Mouse (Mus musculus) stomach, embryonic 14.5 days (tissue): Measurements from ENCODE around the gene Mgl2. TPM values are rescaled to one million over a fixed set of nuclear protein-coding genes. Genes with fewer than 3 reads are reported as not detected.

Source experiments
- ATAC-seq: fragments of 200-750 bp; cut with Nextera tagmentation; 2 replicates; pipeline ENCODE4 v1.8.0; 2017; ENCODE audit warnings: low read depth, moderate TSS enrichment; ENCODE audit not compliant: insufficient number of reproducible peaks, insufficient read depth, low FRiP score
- H3K27ac ChIP-seq: fragments of 300-500 bp; sonication (generic); 2 replicates; pipeline ENCODE4 v1.5.1; 2014; ENCODE audit warnings: mild to moderate bottlenecking, low read length, moderate library complexity, mixed read lengths
- H3K27me3 ChIP-seq: fragments of 300-500 bp; sonication (generic); 2 replicates; pipeline ENCODE4 v1.6.1; 2014; ENCODE audit warnings: low read length, control low read depth, mixed read lengths; ENCODE audit not compliant: control insufficient read depth, insufficient read depth
- H3K36me3 ChIP-seq: fragments of 300-500 bp; sonication (generic); 2 replicates; pipeline ENCODE4 v1.6.1; 2014; ENCODE audit warnings: mild to moderate bottlenecking, control low read depth, low read length, moderate library complexity, mixed read lengths; ENCODE audit not compliant: control insufficient read depth, insufficient read depth
- H3K4me1 ChIP-seq: fragments of 300-500 bp; sonication (generic); 2 replicates; pipeline ENCODE4 v1.6.1; 2014; ENCODE audit warnings: low read length, control low read depth, mixed read lengths; ENCODE audit not compliant: control insufficient read depth, insufficient read depth
- H3K4me2 ChIP-seq: fragments of 300-500 bp; sonication (generic); replicated peaks from 2 replicates; pipeline ENCODE4 v1.6.1; 2014; ENCODE audit warnings: low read depth, low read length, control low read depth
- H3K4me3 ChIP-seq: fragments of 300-500 bp; sonication (generic); 2 replicates; pipeline ENCODE4 v1.5.1; 2014; ENCODE audit warnings: low read depth, low read length, control low read depth
- H3K9ac ChIP-seq: fragments of 300-500 bp; sonication (generic); replicated peaks from 2 replicates; pipeline ENCODE4 v1.6.1; 2014; ENCODE audit warnings: low read depth, mild to moderate bottlenecking, control low read depth, low read length, moderate library complexity, mixed read lengths
- H3K9me3 ChIP-seq: fragments of 300-500 bp; sonication (generic); 2 replicates; pipeline ENCODE4 v1.6.1; 2016; ENCODE audit warnings: low read depth, low read length, control low read depth; ENCODE audit not compliant: control insufficient read depth
- WGBS: fragments of 180-500 bp; shearing (Covaris S2); extraction: QIAGEN DNeasy Blood & Tissue Kit; methylation state at CpG from one replicate; pipeline ENCODE4 v1.1.7; 2014; 5-methylcytosine and 5-hydroxymethylcytosine counted together
- polyA plus RNA-seq: library from polyadenylated mRNA; unstranded; fragments of >200 nt; fragmentation: Nextera tagmentation; extraction: Ambion mirVana; gene quantifications from 2 replicates; pipeline ENCODE4 v1.2.1, GENCODE M21; 2014

The Mgl2 gene
- polyA plus RNA-seq, 1 experiment from 2014 or later, result 0.29 TPM

GRCm38 (mm10) chr11:70177647-70178046 is 47.5 kb downstream of the Mgl2 start:
- ATAC-seq, result no peak
- no peak overlapping the region for H3K27ac ChIP-seq
- 73% methylated on average over 8 of the region's 8 CpGs for WGBS

GRCm38 (mm10) chr11:70178311-70178710 is 48.2 kb downstream of the Mgl2 start:
- H3K4me3 ChIP-seq, result no peak overlapping the region
- H3K9me3 ChIP-seq, result no peaks in the 10 kb centered on the region
- no peak overlapping the region for H3K27ac ChIP-seq
- no peak overlapping the region for H3K4me2 ChIP-seq
- H3K27me3 ChIP-seq, result no peaks in the 10 kb centered on the region
- ATAC-seq, result no peak
- 82% methylated on average over 11 of the region's 11 CpGs for WGBS
- no peaks in the 10 kb centered on the region for H3K4me1 ChIP-seq
- no peaks in the 10 kb centered on the region for H3K36me3 ChIP-seq
- H3K9ac ChIP-seq, result no peak overlapping the region

More at GRCm38 (mm10) chr11:70177647-70178046, 47.5 kb downstream of the Mgl2 start:
- Histone ChIP-seq H3K4me3 (no peak overlapping the region), H3K4me2 (no peak overlapping the region), H3K27me3 (no peaks in the 10 kb centered on the region), H3K9me3 (no peaks in the 10 kb centered on the region), H3K4me1 (no peaks in the 10 kb centered on the region), H3K36me3 (no peaks in the 10 kb centered on the region), H3K9ac (no peak overlapping the region)

GRCm38 (mm10) chr11:70178756-70179155 is 48.6 kb downstream of the Mgl2 start:
- no peak overlapping the region for H3K4me3 ChIP-seq
- H3K9ac ChIP-seq, result no peak overlapping the region
- H3K4me2 ChIP-seq, result no peak overlapping the region
- WGBS, result 73% methylated on average over 11 of the region's 11 CpGs
- H3K27ac ChIP-seq, result no peak overlapping the region
- H3K36me3 ChIP-seq, result no peaks in the 10 kb centered on the region
- no peaks in the 10 kb centered on the region for H3K4me1 ChIP-seq
- ATAC-seq, result no peak
- H3K9me3 ChIP-seq, result no peaks in the 10 kb centered on the region
- H3K27me3 ChIP-seq, result no peaks in the 10 kb centered on the region

- no peaks in the 10 kb centered on the region for H3K27me3 ChIP-seq
- ATAC-seq, result no peak
- WGBS, result 35% methylated on average over 14 of the region's 14 CpGs
- H3K9me3 ChIP-seq, result no peaks in the 10 kb centered on the region
- no peak overlapping the region for H3K4me2 ChIP-seq
- H3K4me1 ChIP-seq, result no peaks in the 10 kb centered on the region
- H3K27ac ChIP-seq, result no peak overlapping the region
- no peaks in the 10 kb centered on the region for H3K36me3 ChIP-seq
- H3K9ac ChIP-seq, result no peak overlapping the region
- no peak overlapping the region for H3K4me3 ChIP-seq
Measured at GRCm38 (mm10) chr11:70179401-70179800, 49.3 kb downstream of the Mgl2 start.

- no peak overlapping the region for H3K27ac ChIP-seq
- WGBS, result 91% methylated on average over 4 of the region's 4 CpGs
- no peak overlapping the region for H3K4me3 ChIP-seq
- H3K36me3 ChIP-seq, result no peaks in the 10 kb centered on the region
- no peaks in the 10 kb centered on the region for H3K4me1 ChIP-seq
- no peak overlapping the region for H3K4me2 ChIP-seq
- no peaks in the 10 kb centered on the region for H3K9me3 ChIP-seq
- no peak overlapping the region for H3K9ac ChIP-seq
- no peaks in the 10 kb centered on the region for H3K27me3 ChIP-seq
- no peak for ATAC-seq
Measured at GRCm38 (mm10) chr11:70180496-70180895, 50.4 kb downstream of the Mgl2 start.

- no peak for ATAC-seq
- Histone ChIP-seq H3K4me1 (no peaks in the 10 kb centered on the region), H3K9me3 (no peaks in the 10 kb centered on the region), H3K36me3 (no peaks in the 10 kb centered on the region), H3K9ac (no peak overlapping the region), H3K4me2 (no peak overlapping the region), H3K27ac (no peak overlapping the region), H3K4me3 (no peak overlapping the region), H3K27me3 (no peaks in the 10 kb centered on the region)
- 60% methylated on average over 7 of the region's 7 CpGs for WGBS
Measured at GRCm38 (mm10) chr11:70185120-70185519, 55.0 kb downstream of the Mgl2 start.

Other genes with a start within 250 kb of the Mgl2 start
- 5.0 and 5.3 TPM in 2 replicates for gene Kctd11, start 248.9 kb upstream of the Mgl2 start, polyA plus RNA-seq
- 3.5 and 4.0 TPM in 2 replicates for gene Acap1, start 234.8 kb upstream of the Mgl2 start, polyA plus RNA-seq
- 8.5 and 10.4 TPM in 2 replicates for gene 2810408A11Rik, start 229.3 kb upstream of the Mgl2 start, polyA plus RNA-seq
- gene Neurl4, start 229.3 kb upstream of the Mgl2 start, polyA plus RNA-seq, result 12.6 and 12.7 TPM in 2 replicates
- 71.3 and 80.0 TPM in 2 replicates for gene Gps2, start 216.4 kb upstream of the Mgl2 start, polyA plus RNA-seq
- gene Eif5a, start 208.4 kb upstream of the Mgl2 start, polyA plus RNA-seq, result 1,510 and 1,553 TPM in 2 replicates
- 6.6 and 8.9 TPM in 2 replicates for gene Ybx2, start 194.5 kb upstream of the Mgl2 start, polyA plus RNA-seq
- 31.3 and 31.5 TPM in 2 replicates for gene Slc2a4, start 182.1 kb upstream of the Mgl2 start, polyA plus RNA-seq
- gene Cldn7, start 165.6 kb upstream of the Mgl2 start, polyA plus RNA-seq, result 196 and 205 TPM in 2 replicates
- gene Ctdnep1, start 149.2 kb upstream of the Mgl2 start, polyA plus RNA-seq, result 27.2 and 29.5 TPM in 2 replicates
- 104 and 111 TPM in 2 replicates for gene Elp5, start 147.8 kb upstream of the Mgl2 start, polyA plus RNA-seq
- gene Gabarap, start 139.2 kb upstream of the Mgl2 start, polyA plus RNA-seq, result 496 and 523 TPM in 2 replicates
- 40.2 and 47.9 TPM in 2 replicates for gene Phf23, start 134.6 kb upstream of the Mgl2 start, polyA plus RNA-seq
- gene Dvl2, start 129.7 kb upstream of the Mgl2 start, polyA plus RNA-seq, result 29.0 and 29.9 TPM in 2 replicates
- gene Acadvl, start 114.9 kb upstream of the Mgl2 start, polyA plus RNA-seq, result 61.3 and 62.7 TPM in 2 replicates
- gene Dlg4, start 113.4 kb upstream of the Mgl2 start, polyA plus RNA-seq, result 12.4 and 13.8 TPM in 2 replicates
- gene Asgr1, start 76.2 kb upstream of the Mgl2 start, polyA plus RNA-seq, result not detected in 2 replicates
- gene Asgr2, start 37.7 kb upstream of the Mgl2 start, polyA plus RNA-seq, result 0.54 TPM in 1 of 2 replicates, not detected in the other
- gene Clec10a, start 25.9 kb downstream of the Mgl2 start, polyA plus RNA-seq, result 0.98 and 1.0 TPM in 2 replicates
- gene Slc16a11, start 82.4 kb downstream of the Mgl2 start, polyA plus RNA-seq, result 0.69 and 1.5 TPM in 2 replicates
- 5.6 and 8.8 TPM in 2 replicates for gene Slc16a13, start 90.7 kb downstream of the Mgl2 start, polyA plus RNA-seq
- 11.3 and 12.0 TPM in 2 replicates for gene Bcl6b, start 99.5 kb downstream of the Mgl2 start, polyA plus RNA-seq
- 164 and 167 TPM in 2 replicates for gene 0610010K14Rik, start 107.6 kb downstream of the Mgl2 start, polyA plus RNA-seq
- 9.2 and 13.3 TPM in 2 replicates for gene Gm21988, start 109.5 kb downstream of the Mgl2 start, polyA plus RNA-seq
- 157 and 164 TPM in 2 replicates for gene Rnasek, start 109.5 kb downstream of the Mgl2 start, polyA plus RNA-seq
- gene Alox12, start 125.0 kb downstream of the Mgl2 start, polyA plus RNA-seq, result 13.0 and 14.6 TPM in 2 replicates
- not detected in 2 replicates for gene Alox12e, start 192.3 kb downstream of the Mgl2 start, polyA plus RNA-seq
- gene Alox15, start 221.7 kb downstream of the Mgl2 start, polyA plus RNA-seq, result 2.4 and 4.1 TPM in 2 replicates